Mouse (Mus musculus): ENCODE measurements around the gene Myzap. TPM values are rescaled to one million over a fixed set of nuclear protein-coding genes. Genes with fewer than 3 reads are reported as not detected.
"Not testable (repeated sequence)": the region's sequence is repeated elsewhere in the genome, so short reads cannot be mapped to it uniquely, and the experiment has no call there.

The Myzap gene
- polyA plus RNA-seq, 1 experiment from 2014 or later: 2.4 TPM

DNA sequence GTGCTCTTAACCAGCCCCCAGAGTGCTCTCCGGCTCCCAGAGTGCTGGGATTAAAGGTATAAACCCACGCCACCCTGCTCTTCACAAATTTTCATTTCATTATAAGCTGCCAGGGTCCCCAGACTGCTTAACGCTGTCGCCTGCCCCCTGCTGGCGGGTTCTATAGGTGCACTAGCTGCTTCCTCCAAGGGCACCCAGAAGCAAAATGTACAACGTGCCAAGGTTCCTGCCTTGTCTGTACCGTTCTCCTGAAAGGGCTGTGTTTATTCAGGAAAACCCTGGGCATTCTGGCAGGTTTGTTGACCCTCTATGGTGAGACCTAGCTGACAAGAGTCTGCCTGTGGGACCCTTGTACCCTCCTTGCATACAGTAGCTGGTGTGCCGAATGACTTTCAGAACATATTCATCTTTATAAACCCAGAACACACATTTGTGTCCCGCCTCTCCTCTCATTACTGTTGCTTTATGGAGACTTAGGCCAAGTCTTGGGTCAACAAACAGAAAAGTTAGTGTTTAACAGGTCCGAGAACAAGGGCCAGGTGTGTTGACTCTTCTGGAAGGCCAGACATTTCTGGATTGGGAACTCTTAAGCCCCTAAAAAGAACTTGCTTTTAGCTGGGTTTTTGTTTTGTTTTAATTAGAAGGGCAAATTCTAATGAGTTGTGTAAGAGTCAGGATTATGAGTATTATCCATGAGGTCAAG lies 32.8 kb upstream of the Myzap start:
- Histone ChIP-seq H3K4me2 (ENCODE audit: low read depth, low read length) (no peak overlapping the region), H3K9me3 (ENCODE audit: control insufficient read depth, low read length) (no peaks in the 10 kb centered on the region), H3K4me3 (ENCODE audit: low read depth, low read length) (no peak overlapping the region), H3K4me1 (ENCODE audit: control insufficient read depth, insufficient read depth, low read length) (no peaks in the 10 kb centered on the region), H3K27me3 (ENCODE audit: control insufficient read depth, insufficient read depth, low read length) (no peaks in the 10 kb centered on the region), H3K9ac (replicated peaks; ENCODE audit: low read depth, low read length) (no peak overlapping the region), H3K36me3 (ENCODE audit: control insufficient read depth, insufficient read depth, low read length) (no peaks in the 10 kb centered on the region), H3K27ac (ENCODE audit: low read depth, low read length) (no peak overlapping the region)
- ATAC-seq (ENCODE audit: low read depth): no peak
- 50% methylated on average over 10 of the region's 10 CpGs for WGBS

DNA sequence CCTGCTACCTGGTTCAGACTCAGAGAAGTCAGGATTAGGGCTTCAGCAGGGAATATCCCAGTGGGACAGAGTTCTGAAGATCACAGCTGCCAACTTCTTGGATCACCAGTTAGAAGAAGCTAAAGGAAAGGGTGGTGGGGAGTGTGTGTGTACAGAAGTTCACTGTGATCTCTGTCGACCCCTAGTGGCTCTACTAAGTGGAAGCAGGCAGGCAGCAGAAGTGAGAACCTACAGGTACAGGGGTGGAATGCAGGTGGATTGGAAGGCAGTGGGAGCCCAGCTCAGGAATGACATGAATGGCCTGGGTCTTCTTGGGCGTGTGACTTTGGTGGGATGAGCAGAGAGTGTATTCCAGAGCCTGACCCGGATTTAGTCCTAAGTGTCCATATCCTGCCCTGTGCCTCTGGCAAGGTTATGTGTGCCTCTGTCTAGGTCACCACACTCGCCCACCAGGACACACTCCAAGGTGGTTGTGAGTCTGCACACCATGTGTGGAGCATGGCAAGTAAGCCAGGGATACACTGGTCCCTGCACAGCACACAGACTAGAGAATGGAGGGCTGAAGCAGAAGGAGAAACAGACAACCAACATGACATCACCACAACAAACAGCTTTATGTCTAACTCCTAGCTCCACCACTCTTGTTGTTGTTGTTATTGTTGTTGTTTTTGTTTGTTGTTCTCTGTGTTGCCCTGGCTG lies 31.9 kb upstream of the Myzap start:
- peak; percentile 54; the same call in 1 of the 2 replicates for ATAC-seq (ENCODE audit: low read depth)
- H3K4me3 ChIP-seq (ENCODE audit: low read depth, low read length): no peak overlapping the region
- 27% methylated on average over 4 of the region's 4 CpGs for WGBS

DNA sequence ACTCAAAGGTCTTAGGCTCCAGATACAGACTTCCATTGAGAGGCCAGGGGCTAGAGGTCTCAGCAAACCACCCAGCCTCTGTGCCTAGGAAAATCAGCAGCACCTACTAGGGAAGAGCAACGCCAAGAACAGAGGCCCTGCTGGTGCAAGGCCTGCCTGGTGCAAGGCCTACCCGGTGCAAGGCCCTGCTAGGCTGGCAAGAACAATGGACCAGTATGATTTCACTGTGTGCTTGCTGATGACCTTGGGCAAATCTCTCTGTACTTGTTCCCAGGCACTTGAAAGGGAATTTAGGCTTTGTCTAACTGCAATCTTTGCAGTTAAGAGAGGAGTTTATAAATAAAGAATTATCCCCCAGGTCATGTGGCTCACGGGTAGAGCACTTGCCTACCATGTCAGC lies 30.4 kb upstream of the Myzap start:
- Histone ChIP-seq H3K27me3 (ENCODE audit: control insufficient read depth, insufficient read depth, low read length) (no peaks in the 10 kb centered on the region), H3K36me3 (ENCODE audit: control insufficient read depth, insufficient read depth, low read length) (no peaks in the 10 kb centered on the region), H3K9me3 (ENCODE audit: control insufficient read depth, low read length) (no peaks in the 10 kb centered on the region), H3K27ac (ENCODE audit: low read depth, low read length) (no peak overlapping the region), H3K4me1 (ENCODE audit: control insufficient read depth, insufficient read depth, low read length) (no peaks in the 10 kb centered on the region), H3K4me3 (ENCODE audit: low read depth, low read length) (no peak overlapping the region), H3K4me2 (ENCODE audit: low read depth, low read length) (no peak overlapping the region), H3K9ac (replicated peaks; ENCODE audit: low read depth, low read length) (no peak overlapping the region)
- WGBS: 71% methylated on average over 3 of the region's 3 CpGs
- no peak for ATAC-seq (ENCODE audit: low read depth)

More for the DNA sequence above, 31.9 kb upstream of the Myzap start:
- H3K27ac ChIP-seq (ENCODE audit: low read depth, low read length): no peak overlapping the region
- H3K4me1 ChIP-seq (ENCODE audit: control insufficient read depth, insufficient read depth, low read length): no peaks in the 10 kb centered on the region
- no peak overlapping the region for H3K9ac ChIP-seq (replicated peaks; ENCODE audit: low read depth, low read length)
- no peaks in the 10 kb centered on the region for H3K36me3 ChIP-seq (ENCODE audit: control insufficient read depth, insufficient read depth, low read length)
- H3K27me3 ChIP-seq (ENCODE audit: control insufficient read depth, insufficient read depth, low read length): no peaks in the 10 kb centered on the region
- no peaks in the 10 kb centered on the region for H3K9me3 ChIP-seq (ENCODE audit: control insufficient read depth, low read length)
- H3K4me2 ChIP-seq (ENCODE audit: low read depth, low read length): no peak overlapping the region

DNA sequence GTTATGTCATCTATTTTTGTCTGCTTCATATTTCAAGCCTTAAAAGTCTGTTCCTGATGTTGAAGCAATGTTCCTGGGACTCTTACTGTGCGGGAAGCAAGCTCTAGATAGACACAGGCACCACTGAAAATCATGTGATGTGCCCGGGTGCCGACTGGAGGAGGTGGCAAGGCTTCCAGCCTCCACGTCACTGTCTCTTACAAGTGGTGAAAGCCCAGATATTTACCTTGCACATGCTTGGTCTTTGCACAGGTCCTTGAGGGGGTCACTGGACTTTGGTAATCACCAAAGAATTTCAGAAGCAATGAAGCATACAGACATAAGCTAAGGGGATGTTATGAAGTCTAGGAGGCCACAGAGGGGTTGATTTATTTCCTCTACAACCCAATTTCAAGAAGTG lies 29.8 kb upstream of the Myzap start:
- no peaks in the 10 kb centered on the region for H3K4me1 ChIP-seq (ENCODE audit: control insufficient read depth, insufficient read depth, low read length)
- H3K36me3 ChIP-seq (ENCODE audit: control insufficient read depth, insufficient read depth, low read length): no peaks in the 10 kb centered on the region
- no peak overlapping the region for H3K4me3 ChIP-seq (ENCODE audit: low read depth, low read length)
- WGBS: 89% methylated on average over 4 of the region's 4 CpGs
- H3K27ac ChIP-seq (ENCODE audit: low read depth, low read length): no peak overlapping the region
- no peak overlapping the region for H3K4me2 ChIP-seq (ENCODE audit: low read depth, low read length)
- ATAC-seq (ENCODE audit: low read depth): no peak
- H3K27me3 ChIP-seq (ENCODE audit: control insufficient read depth, insufficient read depth, low read length): no peaks in the 10 kb centered on the region
- no peak overlapping the region for H3K9ac ChIP-seq (replicated peaks; ENCODE audit: low read depth, low read length)
- no peaks in the 10 kb centered on the region for H3K9me3 ChIP-seq (ENCODE audit: control insufficient read depth, low read length)

DNA sequence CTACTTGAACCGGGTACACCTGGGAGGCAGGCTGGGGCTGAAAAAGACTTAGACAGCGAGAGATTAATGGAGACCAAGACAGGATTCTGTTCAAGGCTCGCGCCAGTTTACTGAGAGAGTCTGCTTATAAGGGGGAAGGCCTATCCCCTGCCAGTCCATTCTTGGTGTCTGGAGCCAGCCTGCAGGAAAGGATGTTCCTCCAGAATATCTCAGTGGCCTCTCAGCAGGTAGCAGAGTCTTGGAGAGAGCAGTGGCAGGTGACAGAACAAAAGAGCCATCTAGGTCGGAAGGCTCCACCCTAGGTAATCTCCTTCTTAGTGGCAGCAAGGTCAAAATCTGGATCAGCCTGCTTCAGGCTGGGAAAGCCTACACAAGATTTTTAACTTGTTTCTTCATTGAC lies 28.0 kb upstream of the Myzap start:
- H3K4me1 ChIP-seq (ENCODE audit: control insufficient read depth, insufficient read depth, low read length); H3K9ac ChIP-seq (replicated peaks; ENCODE audit: low read depth, low read length); H3K27ac ChIP-seq (ENCODE audit: low read depth, low read length); H3K36me3 ChIP-seq (ENCODE audit: control insufficient read depth, insufficient read depth, low read length); ATAC-seq (ENCODE audit: low read depth); H3K4me3 ChIP-seq (ENCODE audit: low read depth, low read length); H3K27me3 ChIP-seq (ENCODE audit: control insufficient read depth, insufficient read depth, low read length); H3K9me3 ChIP-seq (ENCODE audit: control insufficient read depth, low read length); H3K4me2 ChIP-seq (ENCODE audit: low read depth, low read length): not testable (repeated sequence)
- WGBS: 85% methylated on average over 5 of the region's 5 CpGs

DNA sequence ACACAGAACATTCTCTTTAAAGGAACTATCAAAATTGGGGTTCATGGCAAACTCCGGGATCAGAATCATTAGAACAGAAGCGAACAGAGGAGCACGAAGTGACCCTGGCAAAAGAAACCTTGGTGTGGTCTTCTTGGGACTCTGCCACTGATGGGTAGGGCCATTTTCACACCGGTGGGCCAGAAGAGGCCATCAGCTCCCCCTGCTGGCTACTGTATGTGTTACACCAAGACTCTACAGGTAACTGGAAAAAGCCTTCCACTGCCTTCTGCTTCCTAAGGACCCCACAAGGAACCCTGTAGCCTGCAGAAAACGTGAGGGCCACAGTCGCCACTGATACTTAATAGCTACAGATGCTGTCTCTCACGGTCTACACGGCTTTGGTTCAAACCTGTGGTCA lies 25.2 kb upstream of the Myzap start:
- no peak for ATAC-seq (ENCODE audit: low read depth)
- Histone ChIP-seq H3K4me2 (ENCODE audit: low read depth, low read length) (no peak overlapping the region), H3K27ac (ENCODE audit: low read depth, low read length) (no peak overlapping the region), H3K27me3 (ENCODE audit: control insufficient read depth, insufficient read depth, low read length) (no peaks in the 10 kb centered on the region), H3K4me3 (ENCODE audit: low read depth, low read length) (no peak overlapping the region), H3K4me1 (ENCODE audit: control insufficient read depth, insufficient read depth, low read length) (no peaks in the 10 kb centered on the region), H3K9me3 (ENCODE audit: control insufficient read depth, low read length) (no peaks in the 10 kb centered on the region), H3K9ac (replicated peaks; ENCODE audit: low read depth, low read length) (no peak overlapping the region), H3K36me3 (ENCODE audit: control insufficient read depth, insufficient read depth, low read length) (no peaks in the 10 kb centered on the region)
- 56% methylated on average over 8 of the region's 8 CpGs for WGBS

DNA sequence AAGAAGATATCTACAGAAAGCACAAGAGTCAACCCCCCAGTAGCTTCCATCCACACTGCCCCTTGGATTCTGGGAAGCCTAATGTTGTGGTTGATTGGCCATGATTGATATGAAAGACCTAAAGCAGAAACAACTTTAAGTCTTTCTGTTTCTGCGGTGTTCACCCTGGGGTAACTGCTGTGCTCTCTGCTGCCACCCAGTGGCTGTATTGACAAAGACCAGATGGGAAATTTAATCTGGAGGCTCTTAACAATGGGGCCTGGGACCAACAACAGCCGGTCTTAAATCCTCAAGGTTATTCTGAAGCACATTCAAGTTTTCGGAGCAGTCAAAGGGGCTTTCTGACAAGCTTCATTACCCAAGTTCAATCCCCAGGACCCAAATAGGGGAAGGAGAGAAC lies 24.0 kb upstream of the Myzap start:
- Histone ChIP-seq H3K4me3 (ENCODE audit: low read depth, low read length) (no peak overlapping the region), H3K9ac (replicated peaks; ENCODE audit: low read depth, low read length) (no peak overlapping the region), H3K4me1 (ENCODE audit: control insufficient read depth, insufficient read depth, low read length) (no peaks in the 10 kb centered on the region), H3K9me3 (ENCODE audit: control insufficient read depth, low read length) (no peaks in the 10 kb centered on the region), H3K4me2 (ENCODE audit: low read depth, low read length) (no peak overlapping the region), H3K36me3 (ENCODE audit: control insufficient read depth, insufficient read depth, low read length) (no peaks in the 10 kb centered on the region), H3K27me3 (ENCODE audit: control insufficient read depth, insufficient read depth, low read length) (no peaks in the 10 kb centered on the region), H3K27ac (ENCODE audit: low read depth, low read length) (no peak overlapping the region)
- ATAC-seq (ENCODE audit: low read depth): no peak
- 9% methylated on average over 3 of the region's 3 CpGs for WGBS

DNA sequence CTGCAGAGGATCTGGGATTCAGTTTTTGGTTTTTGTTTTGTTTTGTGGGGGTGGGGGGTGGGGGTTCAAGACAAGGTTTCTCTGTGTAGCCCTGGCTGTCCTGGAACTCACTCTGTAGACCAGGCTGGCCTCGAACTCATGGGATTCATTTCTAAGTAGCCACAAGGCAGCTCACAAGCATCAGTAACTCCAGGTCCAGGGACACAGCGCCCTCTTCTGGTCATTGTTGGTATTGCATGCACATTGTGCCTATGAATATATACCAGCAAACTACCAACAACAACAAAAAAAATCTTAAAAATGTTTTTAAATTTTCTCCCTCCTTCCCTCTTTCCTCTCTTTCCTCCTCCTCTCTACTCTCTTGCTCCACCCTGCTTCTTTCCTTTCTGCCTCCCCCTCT lies 22.5 kb upstream of the Myzap start:
- H3K4me1 ChIP-seq (ENCODE audit: control insufficient read depth, insufficient read depth, low read length): 0 out of 2 replicates have a peak, but pooled peaks cover 1% of the 10 kb centered on the region
- H3K4me2 ChIP-seq (ENCODE audit: low read depth, low read length): no peak overlapping the region
- H3K4me3 ChIP-seq (ENCODE audit: low read depth, low read length): no peak overlapping the region
- WGBS: 28% methylated on average over 2 of the region's 2 CpGs
- H3K9me3 ChIP-seq (ENCODE audit: control insufficient read depth, low read length): no peaks in the 10 kb centered on the region
- no peaks in the 10 kb centered on the region for H3K27me3 ChIP-seq (ENCODE audit: control insufficient read depth, insufficient read depth, low read length)
- H3K27ac ChIP-seq (ENCODE audit: low read depth, low read length): no peak overlapping the region
- H3K9ac ChIP-seq (replicated peaks; ENCODE audit: low read depth, low read length): no peak overlapping the region
- ATAC-seq (ENCODE audit: low read depth): no peak
- no peaks in the 10 kb centered on the region for H3K36me3 ChIP-seq (ENCODE audit: control insufficient read depth, insufficient read depth, low read length)

DNA sequence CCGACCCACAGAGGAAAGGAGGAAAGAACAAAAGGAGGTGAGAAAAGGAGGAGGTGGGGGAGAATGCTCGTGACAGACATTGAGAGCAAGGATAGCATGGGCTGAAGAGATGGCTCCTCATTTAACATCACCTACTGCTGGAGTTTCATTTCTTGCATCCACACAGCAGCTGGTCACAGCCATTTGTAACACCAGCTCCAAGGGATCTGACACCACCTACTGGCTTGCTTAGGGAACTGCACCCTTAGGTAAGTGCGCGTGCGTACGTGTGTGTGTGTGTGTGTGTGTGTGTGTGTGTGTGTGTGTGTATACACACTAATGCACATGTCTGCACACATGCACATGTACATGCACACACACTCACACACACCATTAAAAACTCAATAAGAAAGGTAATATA lies 20.8 kb upstream of the Myzap start:
- no peak overlapping the region for H3K9ac ChIP-seq (replicated peaks; ENCODE audit: low read depth, low read length)
- no peak overlapping the region for H3K4me2 ChIP-seq (ENCODE audit: low read depth, low read length)
- 88% methylated on average over 6 of the region's 6 CpGs for WGBS
- no peak overlapping the region for H3K27ac ChIP-seq (ENCODE audit: low read depth, low read length)
- H3K36me3 ChIP-seq (ENCODE audit: control insufficient read depth, insufficient read depth, low read length): no peaks in the 10 kb centered on the region
- no peaks in the 10 kb centered on the region for H3K27me3 ChIP-seq (ENCODE audit: control insufficient read depth, insufficient read depth, low read length)
- H3K9me3 ChIP-seq (ENCODE audit: control insufficient read depth, low read length): no peaks in the 10 kb centered on the region
- ATAC-seq (ENCODE audit: low read depth): no peak
- H3K4me3 ChIP-seq (ENCODE audit: low read depth, low read length): no peak overlapping the region
- 0 out of 2 replicates have a peak, but pooled peaks cover 6% of the 10 kb centered on the region for H3K4me1 ChIP-seq (ENCODE audit: control insufficient read depth, insufficient read depth, low read length)

Data from neural tube, embryonic 14.5 days (tissue).